Mouse (Mus musculus) embryonic facial prominence, embryonic 14.5 days (tissue): ENCODE results near the gene Hoxa4. TPM values are rescaled to one million over a fixed set of nuclear protein-coding genes. Genes with fewer than 3 reads are reported as not detected.

ENCODE experiments used
- ATAC-seq: fragments of 200-750 bp; cut with Nextera tagmentation; 2 replicates; pipeline ENCODE4 v1.8.0; 2017; ENCODE audit warnings: low read depth, moderate number of reproducible peaks, moderate TSS enrichment
- DNase-seq: peaks from one replicate; pipeline ENCODE4 v3.0.0-alpha.2; 2015; ENCODE audit warnings: low spot score
- H3K27ac ChIP-seq: fragments of 300-500 bp; sonication (generic); replicated peaks from 2 replicates; pipeline ENCODE4 v1.5.1; 2014; ENCODE audit warnings: low read depth, mild to moderate bottlenecking, low read length, moderate library complexity
- H3K27me3 ChIP-seq: fragments of 300-500 bp; sonication (generic); replicated peaks from 2 replicates; pipeline ENCODE4 v1.6.1; 2014; ENCODE audit warnings: low read length; ENCODE audit not compliant: control insufficient read depth, insufficient read depth
- H3K36me3 ChIP-seq: fragments of 300-500 bp; sonication (generic); 2 replicates; pipeline ENCODE4 v1.6.1; 2014; ENCODE audit warnings: low read length, mixed read lengths; ENCODE audit not compliant: control insufficient read depth, insufficient read depth
- H3K4me1 ChIP-seq: fragments of 300-500 bp; sonication (generic); 2 replicates; pipeline ENCODE4 v1.6.1; 2014; ENCODE audit warnings: antibody characterized with exemption, low read length; ENCODE audit not compliant: control insufficient read depth, insufficient read depth
- H3K4me2 ChIP-seq: fragments of 300-500 bp; sonication (generic); 2 replicates; pipeline ENCODE4 v1.6.1; 2014; ENCODE audit warnings: low read depth, mild to moderate bottlenecking, low read length, moderate library complexity, mixed read lengths
- H3K4me3 ChIP-seq: fragments of 300-500 bp; sonication (generic); 2 replicates; pipeline ENCODE4 v1.5.1; 2014; ENCODE audit warnings: low read depth, mild to moderate bottlenecking, low read length
- H3K9ac ChIP-seq: fragments of 300-500 bp; sonication (generic); 2 replicates; pipeline ENCODE4 v1.6.1; 2014; ENCODE audit warnings: low read depth, mild to moderate bottlenecking, low read length, moderate library complexity, mixed read lengths
- H3K9me3 ChIP-seq: fragments of 300-500 bp; sonication (generic); 2 replicates; pipeline ENCODE4 v1.6.1; 2016; ENCODE audit warnings: low read length; ENCODE audit not compliant: control insufficient read depth
- WGBS: fragments of 180-500 bp; shearing (Covaris S2); extraction: QIAGEN DNeasy Blood & Tissue Kit; methylation state at CpG from one replicate; pipeline ENCODE4 v1.1.7; 2014; 5-methylcytosine and 5-hydroxymethylcytosine counted together
- polyA plus RNA-seq: library from polyadenylated mRNA; unstranded; fragments of >200 nt; fragmentation: Nextera tagmentation; extraction: Ambion mirVana; gene quantifications from 2 replicates; pipeline ENCODE4 v1.2.1, GENCODE M21; 2014

Hoxa4 gene
- polyA plus RNA-seq, 1 experiment from 2014 or later: 1.1 TPM

- H3K9me3 ChIP-seq: no peaks in the 10 kb centered on the region
- H3K4me2 ChIP-seq: peak overlapping the region; percentile 99
- H3K4me1 ChIP-seq: peaks cover 7% of the 10 kb centered on the region; the same call in 1 of the 2 replicates
- DNase-seq (no peak), ATAC-seq (no peak)
- peaks cover 97% of the 10 kb centered on the region for H3K27me3 ChIP-seq
- H3K27ac ChIP-seq: peak overlapping the region; percentile 67; the same call in 1 of the 2 replicates
- WGBS: 4% methylated on average over 30 of the region's 30 CpGs
- H3K9ac ChIP-seq: peak overlapping the region; percentile 53; the same call in 1 of the 2 replicates
- H3K36me3 ChIP-seq: no peaks in the 10 kb centered on the region
- H3K4me3 ChIP-seq: peak overlapping the region; percentile 62; the same call in 1 of the 2 replicates
Measured at GRCm38 (mm10) chr6:52160511-52161335, 30.8 kb downstream of the Hoxa4 start.

GRCm38 (mm10) chr6:52159979-52160378 lies 31.6 kb downstream of the Hoxa4 start:
- WGBS: 2% methylated on average over 6 of the region's 9 CpGs
- H3K4me3 ChIP-seq: peak overlapping the region; percentile 62
- peaks cover 97% of the 10 kb centered on the region for H3K27me3 ChIP-seq
- H3K9me3 ChIP-seq: no peaks in the 10 kb centered on the region
- DNase-seq: no peak
- peaks cover 7% of the 10 kb centered on the region; the same call in 1 of the 2 replicates for H3K4me1 ChIP-seq
- H3K9ac ChIP-seq: no peak overlapping the region
- H3K27ac ChIP-seq: peak overlapping the region; percentile 67; the same call in 1 of the 2 replicates
- no peaks in the 10 kb centered on the region for H3K36me3 ChIP-seq
- no peak for ATAC-seq
- peak overlapping the region; percentile 99 for H3K4me2 ChIP-seq

- Histone ChIP-seq H3K36me3 (no peaks in the 10 kb centered on the region), H3K4me1 (peaks cover 7% of the 10 kb centered on the region; the same call in 1 of the 2 replicates), H3K9ac (peak overlapping the region; percentile 61; the same call in 1 of the 2 replicates), H3K9me3 (no peaks in the 10 kb centered on the region), H3K4me2 (peak overlapping the region; percentile 99), H3K27ac (no peak overlapping the region; the same call in 1 of the 2 replicates), H3K4me3 (peak overlapping the region; percentile 62), H3K27me3 (peaks cover 98% of the 10 kb centered on the region)
- ATAC-seq: no peak
- WGBS: 4% methylated on average over 12 of the region's 12 CpGs
- no peak for DNase-seq
Measured at GRCm38 (mm10) chr6:52159164-52159761, 32.3 kb downstream of the Hoxa4 start.

- H3K9me3 ChIP-seq: no peaks in the 10 kb centered on the region
- peak within 1 kb of the TSS; percentile 61 for H3K9ac ChIP-seq
- peak within 1 kb of the TSS; percentile 99 for H3K4me2 ChIP-seq
- under 1% methylated on average over 34 of the region's 55 CpGs for WGBS
- ATAC-seq (peak; percentile 82), DNase-seq (peak; percentile 86)
- H3K4me3 ChIP-seq: peak within 1 kb of the TSS; percentile 62
- peaks cover 98% of the 10 kb centered on the region for H3K27me3 ChIP-seq
- H3K36me3 ChIP-seq: no peaks in the 10 kb centered on the region
- H3K4me1 ChIP-seq: peaks cover 7% of the 10 kb centered on the region; the same call in 1 of the 2 replicates
- H3K27ac ChIP-seq: no peak within 1 kb of the TSS; the same call in 1 of the 2 replicates
Measured at GRCm38 (mm10) chr6:52158276-52159051, 33.1 kb downstream of the Hoxa4 start, which contains the start of gene Hoxa1. TSS of gene Hoxa1 (minus strand) at chr6:52158317.

- no peak overlapping the region for H3K9ac ChIP-seq
- peaks cover 98% of the 10 kb centered on the region for H3K27me3 ChIP-seq
- H3K4me1 ChIP-seq: peaks cover 7% of the 10 kb centered on the region; the same call in 1 of the 2 replicates
- H3K36me3 ChIP-seq: no peaks in the 10 kb centered on the region
- H3K4me3 ChIP-seq: peak overlapping the region; percentile 62
- WGBS: 1% methylated on average over 32 of the region's 32 CpGs
- H3K4me2 ChIP-seq: peak overlapping the region; percentile 99
- H3K9me3 ChIP-seq: no peaks in the 10 kb centered on the region
- H3K27ac ChIP-seq: no peak overlapping the region
- DNase-seq (no peak), ATAC-seq (no peak)
Measured at GRCm38 (mm10) chr6:52157466-52158275, 33.9 kb downstream of the Hoxa4 start.

- no peak overlapping the region for H3K4me2 ChIP-seq
- H3K4me3 ChIP-seq: no peak overlapping the region
- ATAC-seq: no peak
Measured at GRCm38 (mm10) chr6:52156551-52157200, 34.9 kb downstream of the Hoxa4 start.

GRCm38 (mm10) chr6:52155471-52155870 lies 36.1 kb downstream of the Hoxa4 start:
- H3K9ac ChIP-seq: no peak overlapping the region
- 55% methylated on average over 3 of the region's 3 CpGs for WGBS
- no peak overlapping the region for H3K27ac ChIP-seq
- no peak overlapping the region for H3K4me3 ChIP-seq
- H3K4me2 ChIP-seq: no peak overlapping the region
- no peaks in the 10 kb centered on the region for H3K36me3 ChIP-seq
- H3K27me3 ChIP-seq: peaks cover 99% of the 10 kb centered on the region
- DNase-seq: no peak
- no peak for ATAC-seq
- no peaks in the 10 kb centered on the region for H3K9me3 ChIP-seq
- peaks cover 7% of the 10 kb centered on the region; the same call in 1 of the 2 replicates for H3K4me1 ChIP-seq

More at GRCm38 (mm10) chr6:52156551-52157200, 34.9 kb downstream of the Hoxa4 start:
- no peak overlapping the region for H3K27ac ChIP-seq
- no peaks in the 10 kb centered on the region for H3K9me3 ChIP-seq
- DNase-seq: no peak
- peaks cover 99% of the 10 kb centered on the region for H3K27me3 ChIP-seq
- H3K4me1 ChIP-seq: peaks cover 7% of the 10 kb centered on the region; the same call in 1 of the 2 replicates
- H3K9ac ChIP-seq: no peak overlapping the region
- 5% methylated on average over 20 of the region's 20 CpGs for WGBS
- no peaks in the 10 kb centered on the region for H3K36me3 ChIP-seq
